Mouse (Mus musculus) right cerebral cortex, postnatal 4 days (tissue): ENCODE measurements around the gene Rdx.

Experiments used
- DNase-seq: peaks from one replicate; pipeline ENCODE4 v3.0.0-alpha.2; 2022

The Rdx gene

DNA sequence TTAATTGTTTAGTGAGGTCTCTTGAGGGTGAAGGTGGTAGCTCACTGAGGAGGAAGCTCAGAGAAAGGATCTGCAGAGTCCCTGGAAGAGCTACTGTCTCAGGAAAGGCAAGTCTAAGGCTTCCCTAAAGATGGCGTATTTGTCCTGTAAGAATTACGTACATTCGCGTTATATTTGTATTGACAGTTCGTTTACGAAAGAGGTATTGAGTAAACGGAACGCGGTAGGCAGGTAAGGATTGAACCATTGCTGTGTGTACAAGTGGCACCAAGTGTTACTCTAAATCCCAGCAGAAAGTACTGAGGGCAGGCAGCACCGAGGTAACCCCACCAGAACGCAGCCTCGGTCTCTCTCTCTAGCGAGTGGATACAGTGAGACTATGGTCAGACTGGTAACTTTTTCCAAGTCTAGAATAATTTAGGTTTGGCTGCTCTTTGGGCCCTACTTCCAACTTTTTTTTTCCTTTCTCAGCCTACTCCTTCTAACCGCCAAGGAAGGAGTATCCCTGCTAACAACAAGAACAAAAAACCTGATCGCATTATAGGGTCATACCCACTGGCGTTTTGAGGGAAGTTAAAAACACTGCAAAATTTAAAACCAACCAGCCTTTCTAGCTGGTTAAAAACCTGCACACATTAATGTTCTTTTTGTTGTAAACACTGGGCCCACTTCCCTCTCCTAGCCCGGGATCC, at the start of gene Rdx:
Gene Rdx, plus strand, starts transcription at position 45 of the 692 bp plus-strand sequence.
- DNase-seq = no peak

DNA sequence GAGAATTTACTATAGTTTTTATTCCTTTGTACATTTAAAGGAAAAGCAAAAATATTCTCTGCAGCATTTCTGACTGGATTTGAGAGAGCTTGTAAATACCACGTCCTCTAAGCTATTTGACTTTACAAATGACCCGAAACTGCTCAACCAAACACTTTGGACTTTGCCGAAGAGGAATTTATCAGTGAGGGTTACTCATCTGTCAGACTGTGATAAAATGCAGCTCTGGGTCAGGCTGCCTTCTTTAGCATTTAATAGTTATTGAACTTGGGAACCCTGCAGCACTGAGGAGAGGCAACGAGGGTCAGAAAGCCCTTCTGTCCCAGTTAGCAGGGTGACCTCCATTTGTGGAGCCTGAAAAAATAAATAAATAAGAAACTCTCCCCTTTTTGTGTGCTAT, 43.5 kb upstream of the Rdx start:
- DNase-seq = no peak

GRCm38 (mm10) chr9:52007341-52007740, 39.6 kb upstream of the Rdx start:
- DNase-seq = no peak

DNA sequence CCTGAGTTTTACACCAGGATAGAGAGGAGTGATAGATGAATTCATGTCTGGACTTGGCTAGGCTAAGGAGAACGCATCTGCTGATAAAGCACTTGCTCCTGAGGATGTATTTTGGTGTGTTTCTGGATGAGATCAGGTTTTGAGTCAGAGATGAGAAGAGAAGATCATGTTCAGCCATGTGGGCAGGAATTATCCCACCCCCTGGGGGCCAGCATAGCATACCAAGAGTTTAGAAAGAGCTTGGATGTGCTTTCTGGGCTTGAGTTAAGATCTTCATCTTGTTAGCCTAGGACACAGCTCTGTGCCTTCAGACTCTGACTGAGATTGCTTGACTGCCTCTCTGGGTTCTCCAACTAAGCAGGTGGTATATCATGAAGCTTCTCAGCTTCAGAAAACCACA, 38.5 kb upstream of the Rdx start:
- DNase-seq = no peak

DNA sequence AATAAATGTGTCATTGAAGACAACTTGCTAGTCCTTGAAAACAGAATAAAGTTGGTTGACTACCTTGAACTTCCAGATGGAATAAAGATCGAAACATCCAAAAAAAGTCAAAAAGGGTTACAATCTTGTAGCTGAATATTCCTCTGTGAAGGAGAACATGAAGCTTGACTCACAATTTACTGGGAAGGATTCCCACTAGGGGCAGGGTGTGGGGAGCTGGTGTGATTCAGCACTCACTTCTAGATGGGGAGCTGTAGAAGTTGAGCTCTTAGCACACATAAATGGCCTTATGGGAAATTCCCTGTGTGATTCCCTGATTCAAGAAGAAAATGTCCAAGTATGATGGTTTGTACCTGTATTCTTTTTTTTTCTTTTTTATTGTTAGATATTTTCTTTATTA, 34.7 kb upstream of the Rdx start:
- DNase-seq = no peak

DNA sequence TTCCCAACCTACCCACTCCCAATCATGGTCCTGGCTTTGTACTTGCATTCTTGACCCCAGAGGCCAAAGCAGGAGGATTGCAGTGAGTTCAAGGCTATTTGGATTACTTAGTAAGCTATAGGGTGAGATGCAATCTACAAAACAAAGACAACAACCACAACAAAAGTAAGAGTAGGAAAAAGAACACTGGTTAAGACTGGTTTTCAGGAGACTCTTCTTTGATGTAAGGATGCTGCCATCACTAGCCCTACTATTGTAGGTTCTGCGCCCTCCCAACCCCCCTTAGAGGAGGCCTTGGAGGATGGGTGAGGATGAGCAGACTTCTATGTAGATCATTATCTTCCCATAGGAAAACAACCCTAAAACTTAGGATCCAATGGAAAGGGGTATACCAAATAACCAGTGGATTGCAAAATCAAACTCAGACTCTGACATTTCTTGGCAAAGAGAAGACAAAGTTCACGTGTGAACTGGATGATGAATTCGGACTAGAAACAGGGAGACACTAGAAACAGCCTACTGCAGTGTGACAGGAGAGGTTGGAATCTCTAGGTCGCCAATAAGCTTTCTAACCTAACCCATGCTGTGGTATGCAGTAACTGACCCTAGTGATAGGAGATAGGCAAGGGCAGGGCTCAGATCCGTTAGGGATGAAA, 34.1 kb upstream of the Rdx start:
- no peak for DNase-seq

- DNase-seq = no peak
Observed at GRCm38 (mm10) chr9:52013900-52014455, 33.0 kb upstream of the Rdx start.

GRCm38 (mm10) chr9:52017091-52017490, 29.9 kb upstream of the Rdx start:
- DNase-seq = no peak

- DNase-seq = no peak
Observed at GRCm38 (mm10) chr9:52017824-52018223, 29.1 kb upstream of the Rdx start.

DNA sequence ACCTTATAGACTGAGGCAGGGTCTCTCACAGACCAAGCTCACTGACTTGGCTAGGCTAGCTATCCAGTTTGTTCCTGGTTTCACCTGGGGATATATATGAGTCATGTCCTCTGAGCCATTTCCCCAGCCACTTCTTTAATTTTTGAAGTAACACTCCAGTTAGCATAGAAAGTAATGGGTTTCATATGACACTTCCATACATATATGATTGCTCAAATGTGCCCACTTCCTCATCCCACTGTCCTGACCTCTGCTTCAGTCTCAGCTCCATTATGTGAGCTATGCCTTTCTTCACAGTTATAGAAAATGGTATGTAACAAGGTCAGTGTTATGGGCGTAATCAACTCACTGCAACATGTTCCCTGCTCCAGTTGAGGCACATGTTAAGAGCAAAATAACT, 28.5 kb upstream of the Rdx start:
- no peak for DNase-seq

GRCm38 (mm10) chr9:52027257-52028020, 19.5 kb upstream of the Rdx start:
- no peak for DNase-seq

GRCm38 (mm10) chr9:52028521-52029405, 18.2 kb upstream of the Rdx start:
- peak; percentile 10 for DNase-seq

GRCm38 (mm10) chr9:52031501-52031900, 15.5 kb upstream of the Rdx start:
- DNase-seq = no peak

DNA sequence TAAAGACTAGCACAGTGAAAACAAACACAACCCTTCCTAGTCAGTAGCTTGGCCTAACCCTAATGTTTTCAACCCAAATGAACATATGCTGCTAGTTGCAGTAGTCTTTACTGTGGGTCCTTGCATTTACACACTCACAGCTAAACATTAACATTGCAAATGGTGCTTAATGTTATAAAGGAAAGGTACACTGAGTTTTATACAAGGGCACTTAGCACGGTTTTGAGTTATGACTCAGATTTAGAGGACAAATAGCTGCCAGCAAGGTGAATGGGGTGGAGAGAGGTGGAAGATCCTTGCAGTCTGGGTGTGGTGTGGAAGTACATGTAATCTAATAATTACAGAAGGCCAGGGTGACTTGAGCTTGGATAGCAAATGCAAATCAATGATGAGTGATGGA, 9.5 kb upstream of the Rdx start:
- DNase-seq = no peak

DNA sequence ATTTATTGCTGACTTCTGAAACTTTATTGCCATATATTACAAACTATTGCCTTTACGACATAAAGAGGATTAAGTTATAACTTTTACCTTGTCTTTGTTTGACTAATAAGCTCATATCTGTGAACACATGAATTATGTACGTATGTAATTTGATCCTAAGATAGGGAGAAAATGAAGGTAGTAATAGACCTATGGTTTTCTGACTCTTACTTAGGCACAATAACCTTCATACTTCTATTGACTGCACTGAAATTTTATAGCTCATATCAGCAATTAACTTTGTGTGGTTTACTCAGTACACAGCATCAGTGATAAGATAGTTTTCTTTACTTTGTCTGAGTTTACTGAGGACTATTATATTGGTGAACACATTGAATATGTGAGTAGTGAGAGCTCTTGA, 5.3 kb upstream of the Rdx start:
- no peak for DNase-seq

DNA sequence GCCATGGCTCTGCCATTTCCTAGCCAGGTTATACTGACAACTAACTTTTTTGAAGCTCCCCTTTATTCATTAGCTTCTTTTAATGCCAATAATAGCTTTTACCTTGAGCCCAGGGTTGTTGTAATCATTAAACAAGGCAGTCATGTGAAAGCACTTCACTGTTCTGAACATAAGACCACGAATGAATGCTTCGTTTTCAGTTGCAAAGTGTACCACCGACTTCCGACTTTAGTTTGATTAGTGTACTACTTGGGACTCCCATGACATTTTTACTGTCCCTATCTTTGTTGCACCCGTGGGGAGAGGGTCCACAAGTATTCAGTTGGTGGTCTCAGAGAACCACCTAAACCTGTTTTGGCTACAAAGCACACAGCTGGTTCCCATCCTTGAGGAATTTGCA, 287 bp upstream of the Rdx start:
- DNase-seq = no peak

GRCm38 (mm10) chr9:52047821-52048649, 1.1 kb downstream of the Rdx start:
- DNase-seq = peak; percentile 76

GRCm38 (mm10) chr9:52048650-52049081, 1.7 kb downstream of the Rdx start:
- DNase-seq = peak; percentile 35

GRCm38 (mm10) chr9:52049605-52050004, 2.6 kb downstream of the Rdx start:
- DNase-seq = no peak

DNA sequence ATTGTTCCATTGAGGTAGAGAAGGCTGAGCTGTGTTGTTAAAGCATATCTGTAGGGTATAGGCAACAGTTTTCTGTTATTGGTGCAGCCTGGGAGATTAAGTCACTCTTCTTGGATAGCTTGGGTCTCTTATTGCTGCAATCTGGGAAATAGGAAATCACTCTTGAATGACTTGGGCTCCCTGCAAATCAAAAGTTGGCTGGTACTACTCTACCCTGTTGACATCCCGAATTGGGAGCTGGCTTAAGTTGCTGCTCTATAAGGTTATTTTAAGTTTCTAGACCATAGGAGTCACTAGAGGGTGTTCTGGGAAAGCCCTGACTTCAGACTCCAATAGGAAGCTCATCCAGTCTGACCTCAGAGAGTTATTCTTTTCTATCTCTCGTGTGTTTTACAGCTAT, 3.4 kb downstream of the Rdx start:
- DNase-seq = no peak

- no peak for DNase-seq
Observed at GRCm38 (mm10) chr9:52052221-52052620, 5.2 kb downstream of the Rdx start.

DNA sequence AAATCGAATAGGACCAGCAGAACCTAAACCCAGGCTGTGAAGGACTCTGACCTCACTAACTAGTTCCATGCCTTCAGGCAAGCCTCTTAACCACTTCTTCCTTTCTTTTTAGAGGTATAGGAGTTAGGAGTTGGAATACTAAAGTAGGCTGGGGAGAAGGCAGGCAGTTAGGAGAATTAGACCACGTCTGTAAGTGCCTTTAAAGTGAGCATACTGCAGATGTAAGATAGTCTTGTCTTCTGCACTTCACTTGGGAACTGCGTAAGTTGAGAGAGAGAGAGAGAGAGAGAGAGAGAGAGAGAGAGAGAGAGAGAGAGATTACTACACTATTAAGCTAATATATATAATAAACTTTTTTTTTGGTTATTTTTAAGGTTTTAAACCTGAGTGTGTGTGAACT, 8.3 kb downstream of the Rdx start:
- no peak for DNase-seq
